Mouse (Mus musculus): ENCODE measurements around the gene Rab29.
A peak's percentile ranks its signal among the peaks of the same experiment; 100 is the strongest.
"Not testable (repeated sequence)": the region's sequence is repeated elsewhere in the genome, so short reads cannot be mapped to it uniquely, and the experiment has no call there.

Gene Rab29

GRCm38 (mm10) chr1:131867093-131867945 is at the start of gene Rab29:
Rab29 (plus strand) TSS chr1:131867224.
- peak; percentile 84 for DNase-seq (ENCODE audit: low spot score)

GRCm38 (mm10) chr1:131820353-131820752 is 46.7 kb upstream of the Rab29 start:
- DNase-seq (ENCODE audit: low spot score): not testable (repeated sequence)

- no peak for DNase-seq (ENCODE audit: low spot score)
These were observed 46.1 kb upstream of the Rab29 start for GRCm38 (mm10) chr1:131820887-131821328.

- no peak for DNase-seq (ENCODE audit: low spot score)
These were observed 44.7 kb upstream of the Rab29 start for GRCm38 (mm10) chr1:131822292-131822691.

- no peak for DNase-seq (ENCODE audit: low spot score)
These were observed 44.0 kb upstream of the Rab29 start for GRCm38 (mm10) chr1:131822856-131823492.

- no peak for DNase-seq (ENCODE audit: low spot score)
These were observed 43.5 kb upstream of the Rab29 start for GRCm38 (mm10) chr1:131823563-131823962.

- DNase-seq (ENCODE audit: low spot score): no peak
These were observed 42.4 kb upstream of the Rab29 start for GRCm38 (mm10) chr1:131824528-131825181.

- no peak for DNase-seq (ENCODE audit: low spot score)
These were observed 39.7 kb upstream of the Rab29 start, which contains the start of gene Slc41a1 for GRCm38 (mm10) chr1:131827207-131827786. Slc41a1 (plus strand) TSS chr1:131827493.

GRCm38 (mm10) chr1:131827787-131828258 is 39.2 kb upstream of the Rab29 start:
- DNase-seq (ENCODE audit: low spot score): peak; percentile 95

- DNase-seq (ENCODE audit: low spot score): no peak
These were observed 38.5 kb upstream of the Rab29 start for GRCm38 (mm10) chr1:131828297-131829126.

- DNase-seq (ENCODE audit: low spot score): no peak
These were observed 37.7 kb upstream of the Rab29 start for GRCm38 (mm10) chr1:131829279-131829678.

- no peak for DNase-seq (ENCODE audit: low spot score)
These were observed 36.5 kb upstream of the Rab29 start for GRCm38 (mm10) chr1:131830561-131830960.

GRCm38 (mm10) chr1:131830971-131831641 is 35.9 kb upstream of the Rab29 start:
- DNase-seq (ENCODE audit: low spot score): no peak

GRCm38 (mm10) chr1:131837035-131837434 is 30.0 kb upstream of the Rab29 start:
- DNase-seq (ENCODE audit: low spot score): no peak

GRCm38 (mm10) chr1:131838542-131838941 is 28.5 kb upstream of the Rab29 start:
- DNase-seq (ENCODE audit: low spot score): no peak

- no peak for DNase-seq (ENCODE audit: low spot score)
These were observed 27.7 kb upstream of the Rab29 start for GRCm38 (mm10) chr1:131839279-131839678.

GRCm38 (mm10) chr1:131842221-131842620 is 24.8 kb upstream of the Rab29 start:
- DNase-seq (ENCODE audit: low spot score): no peak

- DNase-seq (ENCODE audit: low spot score): no peak
These were observed 23.3 kb upstream of the Rab29 start for GRCm38 (mm10) chr1:131843758-131844157.

GRCm38 (mm10) chr1:131844883-131845282 is 22.1 kb upstream of the Rab29 start:
- DNase-seq (ENCODE audit: low spot score): peak; percentile 6

- DNase-seq (ENCODE audit: low spot score): no peak
These were observed 20.8 kb upstream of the Rab29 start for GRCm38 (mm10) chr1:131846255-131846654.

GRCm38 (mm10) chr1:131861811-131862210 is 5.2 kb upstream of the Rab29 start:
- no peak for DNase-seq (ENCODE audit: low spot score)

All from yolk sac, embryonic 10.5 days (tissue).